Mouse (Mus musculus) G1E (cell line): Measurements from ENCODE around the gene C2cd3. TPM values are rescaled to one million over a fixed set of nuclear protein-coding genes. Genes with fewer than 3 reads are reported as not detected.

Source experiments
- ATAC-seq: 2 replicates; pipeline ENCODE4 v1.8.0; 2016; ENCODE audit warnings: mild to moderate bottlenecking; ENCODE audit not compliant: insufficient number of reproducible peaks, poor library complexity, low FRiP score, severe bottlenecking; ENCODE audit errors: extremely low read depth
- DNase-seq: peaks from one replicate; pipeline ENCODE4 v3.0.0; 2012; ENCODE audit warnings: low spot score
- H3K27me3 ChIP-seq: 2 replicates; pipeline ENCODE4 v1.6.1; 2012; ENCODE audit warnings: mild to moderate bottlenecking, low read length, inconsistent platforms; ENCODE audit not compliant: insufficient read depth
- H3K36me3 ChIP-seq: replicated peaks from 2 replicates; pipeline ENCODE3; 2012; ENCODE audit warnings: mild to moderate bottlenecking, inconsistent platforms
- H3K4me1 ChIP-seq: 2 replicates; pipeline ENCODE4 v1.6.1; 2012; ENCODE audit warnings: low read depth, low read length, inconsistent platforms, mixed read lengths; ENCODE audit not compliant: insufficient read depth
- H3K4me3 ChIP-seq: 2 replicates; pipeline ENCODE4 v1.5.1; 2012; ENCODE audit warnings: low read depth, mild to moderate bottlenecking, inconsistent platforms, low read length, moderate library complexity, mixed read lengths
- H3K9me3 ChIP-seq: replicated peaks from 2 replicates; pipeline ENCODE4 v1.6.1; 2012; ENCODE audit warnings: inconsistent platforms
- CTCF ChIP-seq: IDR thresholded peaks from 2 replicates; pipeline ENCODE4 v1.5.1; 2012; ENCODE audit warnings: low read depth, low read length, inconsistent platforms, mixed read lengths
- GATA1 ChIP-seq: IDR thresholded peaks from 2 replicates; pipeline ENCODE4 v1.6.1; 2012; ENCODE audit warnings: borderline replicate concordance, low read length, inconsistent platforms, mixed read lengths
- GATA2 ChIP-seq: IDR thresholded peaks from 2 replicates; pipeline ENCODE4 v1.6.1; 2012; ENCODE audit warnings: low read depth, low read length, inconsistent platforms, borderline replicate concordance
- POLR2AphosphoS5 ChIP-seq: IDR thresholded peaks from 2 replicates; pipeline ENCODE4 v1.6.1; 2012; ENCODE audit warnings: low read depth, low read length, inconsistent platforms; ENCODE audit not compliant: insufficient replicate concordance
- TAL1 ChIP-seq: conservative IDR thresholded peaks from 2 replicates; pipeline ENCODE4 v1.6.1; 2012; ENCODE audit warnings: low read depth, low read length, inconsistent platforms, mixed read lengths
- polyA plus RNA-seq: library from polyadenylated mRNA; stranded (reverse); fragments of >175 nt; gene quantifications from 2 replicates; pipeline ENCODE4 v1.2.3, GENCODE M21; 2012
- total RNA-seq, 2 experiments: library from RNA; stranded (forward) in 1 of 2; stranded (reverse) in 1 of 2; fragments of 200-1000 nt in 1 of 2; fragments of >200 nt in 1 of 2; fragmentation: Nextera tagmentation in 1 of 2; gene quantifications; 2 replicates each; pipeline ENCODE4 v1.2.3; 2014 to 2017

C2cd3 gene
- total and polyA plus RNA-seq, 3 experiments, result 22.6 to 76.2 (median 27.7) TPM

DNA sequence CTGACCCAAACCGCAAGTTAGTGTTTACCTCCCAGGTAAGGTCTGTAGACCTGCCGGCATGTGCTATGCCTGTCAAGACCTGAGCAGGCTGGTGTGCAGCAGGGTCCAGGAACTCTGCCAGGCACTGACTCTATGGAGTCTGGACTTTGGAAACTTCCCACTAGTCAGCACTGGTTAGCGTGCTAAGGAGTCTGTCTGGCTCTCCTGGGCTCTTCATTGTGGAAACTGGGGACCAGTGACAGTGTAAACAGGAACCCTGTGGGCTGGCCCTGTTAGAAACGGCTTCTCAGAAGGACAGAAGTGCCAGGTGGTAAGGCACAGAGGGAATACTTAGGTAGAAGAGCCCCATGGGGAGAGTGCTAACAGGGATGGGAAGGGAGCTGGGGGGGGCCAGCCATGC, 93.2 kb downstream of the C2cd3 start:
- Histone ChIP-seq H3K4me1 (peaks cover 93% of the 10 kb centered on the region), H3K27me3 (no peaks in the 10 kb centered on the region), H3K4me3 (peak overlapping the region; percentile 64; the same call in 1 of the 2 replicates), H3K9me3 (no peaks in the 10 kb centered on the region), H3K36me3 (peaks cover 74% of the 10 kb centered on the region)
- DNase-seq, result no peak
- ATAC-seq, result no peak
- TF ChIP-seq TAL1 (no peak), GATA1 (no peak), GATA2 (no peak), POLR2AphosphoS5 (no peak), CTCF (no peak)

DNA sequence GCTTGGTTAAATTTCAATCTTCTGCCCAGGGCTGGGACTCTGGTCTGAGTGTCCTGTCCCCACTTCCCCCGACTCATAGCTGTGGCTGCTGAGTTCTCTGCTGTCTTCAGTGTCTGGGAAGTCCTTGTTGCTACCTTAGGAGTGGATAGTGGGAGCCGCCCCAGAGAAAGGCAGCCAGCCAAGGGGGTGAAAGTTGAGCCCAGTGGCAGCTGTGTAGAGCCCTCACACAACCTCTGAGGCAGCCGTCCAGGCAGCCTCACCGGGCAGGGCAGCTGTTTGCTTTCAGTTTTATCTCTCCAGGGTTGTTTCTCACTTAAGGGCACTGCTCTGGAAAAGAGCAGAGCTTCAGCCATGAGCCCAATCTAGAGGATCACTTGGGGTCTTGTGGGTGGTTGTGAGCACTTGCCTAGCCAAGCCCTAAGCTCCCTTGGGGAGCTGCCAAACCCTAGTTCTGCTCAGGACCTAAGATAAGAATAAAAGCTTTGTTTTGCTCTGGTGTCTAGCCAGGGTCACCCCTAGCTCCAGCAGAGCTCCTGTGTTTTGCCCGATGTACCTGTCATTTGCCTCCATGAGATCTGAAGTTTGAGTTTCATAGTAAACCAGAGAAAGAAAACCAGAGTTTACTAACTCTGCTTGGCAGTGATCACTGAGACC, 93.8 kb downstream of the C2cd3 start:
- Histone ChIP-seq H3K36me3 (peaks cover 74% of the 10 kb centered on the region), H3K4me1 (peaks cover 92% of the 10 kb centered on the region), H3K4me3 (peak overlapping the region; percentile 64; the same call in 1 of the 2 replicates), H3K9me3 (no peaks in the 10 kb centered on the region), H3K27me3 (no peaks in the 10 kb centered on the region)
- TF ChIP-seq CTCF (no peak), GATA2 (no peak), TAL1 (no peak), POLR2AphosphoS5 (no peak), GATA1 (no peak)
- ATAC-seq (no peak), DNase-seq (peak; percentile 53)

DNA sequence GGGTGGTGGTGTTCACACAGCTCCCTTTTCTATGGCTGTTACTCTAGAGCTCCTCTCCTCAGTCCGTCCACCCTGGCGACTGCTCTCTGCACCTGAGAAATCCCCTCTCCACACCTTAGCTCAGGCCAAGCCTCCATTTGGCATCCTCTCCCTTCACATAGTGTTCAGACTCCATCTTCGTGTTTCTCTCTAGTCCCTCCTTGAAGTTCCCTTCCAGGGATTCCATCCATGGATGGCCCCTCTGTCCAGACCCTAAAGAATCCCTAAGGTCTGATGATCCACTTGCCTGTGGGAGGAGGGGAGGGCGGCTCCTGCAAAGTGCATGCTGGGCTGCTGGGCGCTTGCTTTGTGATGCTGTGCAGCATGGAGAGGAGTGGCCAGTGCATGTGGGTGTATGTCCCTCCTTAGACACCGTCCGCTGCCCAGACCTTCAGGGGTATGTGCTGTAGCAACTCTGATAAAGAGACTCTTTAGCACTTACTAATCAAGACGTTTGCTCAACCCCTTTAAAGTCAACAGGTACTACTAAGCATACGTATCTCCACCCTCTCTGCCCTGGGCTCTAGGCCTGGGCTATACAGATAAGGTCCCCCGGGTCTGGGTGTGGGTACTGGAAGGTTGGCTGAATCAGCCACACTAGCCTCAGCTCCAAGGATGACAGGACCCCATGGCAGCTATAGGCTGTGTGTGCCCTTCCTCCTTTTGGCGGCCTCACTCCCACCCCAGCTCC, 94.9 kb downstream of the C2cd3 start:
- H3K4me3 ChIP-seq, result peak overlapping the region; percentile 62; the same call in 1 of the 2 replicates
- DNase-seq, result peak; percentile 93
- peak; percentile 93 for ATAC-seq
- TF ChIP-seq CTCF (no peak), TAL1 (peak; percentile 96), POLR2AphosphoS5 (no peak)
- no peaks in the 10 kb centered on the region for H3K9me3 ChIP-seq
- peaks cover 69% of the 10 kb centered on the region for H3K36me3 ChIP-seq
- no peaks in the 10 kb centered on the region for H3K27me3 ChIP-seq
- peaks cover 82% of the 10 kb centered on the region for H3K4me1 ChIP-seq

DNA sequence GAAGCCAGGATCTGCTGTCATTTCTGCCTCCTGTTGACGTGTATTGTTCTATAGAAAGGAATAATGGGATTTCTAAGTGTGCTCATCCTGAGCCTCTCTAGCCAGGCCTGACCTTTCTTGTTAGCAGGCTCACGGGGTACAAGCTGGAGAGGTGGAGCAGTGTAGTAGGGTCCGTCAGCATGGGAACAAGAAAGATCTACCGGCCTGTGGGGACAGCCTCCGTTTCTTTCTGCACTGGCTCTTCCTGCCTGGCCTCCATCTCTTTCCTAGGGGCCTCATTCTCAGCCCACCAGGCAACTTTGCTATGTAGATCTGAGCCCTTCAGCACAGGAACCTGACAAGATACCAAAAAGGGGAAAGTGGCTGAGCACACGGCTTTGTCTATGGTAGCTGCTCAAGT, 96.7 kb downstream of the C2cd3 start:
- TF ChIP-seq TAL1 (no peak), POLR2AphosphoS5 (no peak), CTCF (no peak), GATA2 (no peak)
- no peaks in the 10 kb centered on the region for H3K9me3 ChIP-seq
- peaks cover 57% of the 10 kb centered on the region for H3K36me3 ChIP-seq
- peaks cover 71% of the 10 kb centered on the region for H3K4me1 ChIP-seq
- no peaks in the 10 kb centered on the region for H3K27me3 ChIP-seq
- H3K4me3 ChIP-seq, result no peak overlapping the region
- DNase-seq, result no peak
- no peak for ATAC-seq

DNA sequence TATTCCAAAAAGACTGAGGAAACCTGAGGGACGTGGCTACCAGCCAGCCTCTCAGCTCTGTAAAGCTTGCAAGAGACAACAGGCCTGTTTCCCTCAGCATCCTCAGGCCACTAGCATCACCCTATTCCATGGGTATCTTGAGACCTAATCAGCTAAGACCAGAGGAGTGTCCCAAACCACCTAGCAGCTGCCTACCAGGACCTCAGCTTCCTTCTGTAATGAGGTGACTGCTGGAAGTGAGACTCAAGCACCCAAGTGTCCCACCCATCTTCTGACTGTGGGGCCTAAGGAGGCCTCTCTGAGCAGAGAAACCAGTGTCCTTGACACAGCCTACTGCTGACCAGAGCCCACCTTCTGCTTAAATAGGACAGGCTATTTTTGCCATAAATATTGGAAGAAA, 97.5 kb downstream of the C2cd3 start:
- no peak overlapping the region for H3K4me3 ChIP-seq
- TF ChIP-seq POLR2AphosphoS5 (no peak), TAL1 (no peak), GATA2 (no peak), CTCF (no peak), GATA1 (no peak)
- H3K36me3 ChIP-seq, result peaks cover 49% of the 10 kb centered on the region
- H3K27me3 ChIP-seq, result no peaks in the 10 kb centered on the region
- DNase-seq (no peak), ATAC-seq (no peak)
- H3K9me3 ChIP-seq, result no peaks in the 10 kb centered on the region
- H3K4me1 ChIP-seq, result peaks cover 68% of the 10 kb centered on the region

DNA sequence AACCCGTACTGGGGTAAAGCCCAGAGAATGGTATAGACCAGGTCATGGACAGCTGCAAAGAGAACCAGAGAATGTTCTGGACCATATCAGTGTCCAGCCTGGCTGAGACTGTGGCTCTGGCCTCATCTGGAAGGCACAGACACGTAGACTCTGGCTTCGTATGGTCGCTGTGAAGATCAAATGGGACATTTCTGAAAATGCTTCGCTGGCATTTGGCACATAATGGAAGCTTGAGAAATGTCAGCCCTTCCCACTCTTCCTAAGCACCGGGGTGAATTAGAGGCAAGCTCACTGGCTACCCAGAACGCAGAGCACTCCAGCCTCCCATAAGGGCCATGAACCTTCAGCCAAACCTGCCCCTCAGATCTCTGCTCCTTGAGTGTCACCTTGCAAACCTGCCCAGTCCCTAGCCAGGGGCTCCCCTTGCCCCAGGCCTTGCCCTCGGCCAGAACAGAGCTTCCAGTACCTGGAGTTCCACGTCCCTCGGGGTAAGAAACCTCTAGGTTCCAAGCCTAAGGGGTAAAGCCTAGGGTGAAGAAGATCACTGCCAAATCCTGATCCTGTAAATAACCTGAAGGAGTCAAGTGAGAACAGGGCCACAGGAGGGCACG, 98.9 kb downstream of the C2cd3 start:
- TF ChIP-seq GATA2 (no peak), CTCF (no peak), TAL1 (no peak), POLR2AphosphoS5 (no peak), GATA1 (no peak)
- ATAC-seq, result no peak
- no peaks in the 10 kb centered on the region for H3K9me3 ChIP-seq
- DNase-seq, result no peak
- H3K4me3 ChIP-seq, result no peak overlapping the region
- H3K27me3 ChIP-seq, result no peaks in the 10 kb centered on the region
- H3K4me1 ChIP-seq, result peaks cover 54% of the 10 kb centered on the region
- peaks cover 37% of the 10 kb centered on the region for H3K36me3 ChIP-seq
